Mouse (Mus musculus) MEL (cell line): ENCODE results near the gene Dnm1. TPM values are rescaled to one million over a fixed set of nuclear protein-coding genes. Genes with fewer than 3 reads are reported as not detected.

Experiments
- DNase-seq: peaks from one replicate; pipeline ENCODE4 v3.0.0; 2011; ENCODE audit warnings: low read depth, low spot score
- H3K27ac ChIP-seq: 2 replicates; pipeline ENCODE4 v1.5.1; 2012; ENCODE audit warnings: low read depth, mild to moderate bottlenecking, control low read depth, low read length, moderate library complexity; ENCODE audit not compliant: control insufficient read depth
- H3K27me3 ChIP-seq, 2 experiments: fragments of 150-350 bp in 1 of 2; sonication (generic) in 1 of 2; 2 replicates each; pipeline ENCODE4 v1.6.1; 2012; ENCODE audit warnings: low read length in 2 of 2, mild to moderate bottlenecking in 2 of 2, improper control_type of control experiment in 1 of 2, moderate library complexity in 1 of 2; ENCODE audit not compliant: insufficient read depth in 2 of 2, control insufficient read depth in 1 of 2
- H3K36me3 ChIP-seq, 2 experiments: 2 replicates each; pipeline ENCODE4 v1.6.1; 2012 to 2014; ENCODE audit warnings: low read length in 2 of 2, improper control_type of control experiment in 1 of 2, inconsistent platforms in 1 of 2, mild to moderate bottlenecking in 1 of 2; ENCODE audit not compliant: insufficient read depth in 2 of 2, control insufficient read depth in 1 of 2
- H3K4me1 ChIP-seq, 2 experiments: fragments of 150-350 bp in 1 of 2; sonication (generic) in 1 of 2; 2 replicates each; pipeline ENCODE4 v1.6.1; 2012; ENCODE audit warnings: low read length in 2 of 2, improper control_type of control experiment in 1 of 2, mild to moderate bottlenecking in 1 of 2; ENCODE audit not compliant: insufficient read depth in 2 of 2, control insufficient read depth in 1 of 2
- H3K4me3 ChIP-seq, 2 experiments: fragments of 150-350 bp in 1 of 2; sonication (generic) in 1 of 2; 2 replicates each; pipeline ENCODE4 v1.5.1; 2012; ENCODE audit warnings: low read depth in 2 of 2, low read length in 2 of 2, mild to moderate bottlenecking in 2 of 2, moderate library complexity in 2 of 2, control low read depth in 1 of 2, improper control_type of control experiment in 1 of 2; ENCODE audit not compliant: control insufficient read depth in 1 of 2, insufficient read depth in 1 of 2
- H3K79me2 ChIP-seq: 2 replicates; pipeline ENCODE4 v1.6.1; 2012; ENCODE audit warnings: mild to moderate bottlenecking, low read length, moderate library complexity; ENCODE audit not compliant: control insufficient read depth, poor library complexity, insufficient read depth
- H3K9ac ChIP-seq: 2 replicates; pipeline ENCODE4 v1.6.1; 2012; ENCODE audit warnings: low read depth, mild to moderate bottlenecking, control low read depth, low read length, moderate library complexity; ENCODE audit not compliant: control insufficient read depth, poor library complexity, severe bottlenecking
- H3K9me3 ChIP-seq: fragments of 150-350 bp; sonication (generic); replicated peaks from 2 replicates; pipeline ENCODE4 v1.6.1; 2012; ENCODE audit warnings: mild to moderate bottlenecking, low read length, improper control_type of control experiment, moderate library complexity; ENCODE audit not compliant: insufficient read depth
- BHLHE40 ChIP-seq: IDR thresholded peaks from 2 replicates; pipeline ENCODE4 v1.6.1; 2012; ENCODE audit warnings: low read depth, mild to moderate bottlenecking, inconsistent platforms, low read length, improper control_type of control experiment, borderline replicate concordance
- CHD1 ChIP-seq: IDR thresholded peaks from 2 replicates; pipeline ENCODE4 v1.6.1; 2012; ENCODE audit warnings: low read depth, mild to moderate bottlenecking, inconsistent platforms, low read length, improper control_type of control experiment
- CHD2 ChIP-seq: IDR thresholded peaks from 2 replicates; pipeline ENCODE4 v1.6.1; 2011; ENCODE audit warnings: low read length, improper control_type of control experiment
- CTCF ChIP-seq, 3 experiments: IDR thresholded peaks in 2 of 3; conservative IDR thresholded peaks in 1 of 3; 2 replicates each; pipeline ENCODE4 v1.5.1; 2011 to 2012; ENCODE audit warnings: low read length in 3 of 3, low read depth in 2 of 3, mild to moderate bottlenecking in 2 of 3, improper control_type of control experiment in 1 of 3, inconsistent platforms in 1 of 3, mixed read lengths in 1 of 3, moderate library complexity in 1 of 3; ENCODE audit not compliant: control insufficient read depth in 1 of 3, insufficient read depth in 1 of 3, poor library complexity in 1 of 3, severe bottlenecking in 1 of 3
- E2F4 ChIP-seq: IDR thresholded peaks from 2 replicates; pipeline ENCODE4 v1.6.1; 2011; ENCODE audit warnings: low read depth, low read length, improper control_type of control experiment, borderline replicate concordance
- ELF1 ChIP-seq: IDR thresholded peaks from 2 replicates; pipeline ENCODE4 v1.6.1; 2014; ENCODE audit warnings: low read depth, mild to moderate bottlenecking, inconsistent platforms, low read length, improper control_type of control experiment, moderate library complexity
- GABPA ChIP-seq: IDR thresholded peaks from 2 replicates; pipeline ENCODE4 v1.6.1; 2012; ENCODE audit warnings: low read depth, mild to moderate bottlenecking, inconsistent platforms, low read length, improper control_type of control experiment, moderate library complexity
- GATA1 ChIP-seq: IDR thresholded peaks from 2 replicates; pipeline ENCODE4 v1.6.1; 2011; ENCODE audit warnings: low read depth, low read length, improper control_type of control experiment
- MXI1 ChIP-seq: IDR thresholded peaks from 2 replicates; pipeline ENCODE4 v1.6.1; 2011; ENCODE audit warnings: mild to moderate bottlenecking, low read depth, low read length, improper control_type of control experiment
- MYB ChIP-seq: IDR thresholded peaks from 2 replicates; pipeline ENCODE4 v1.6.1; 2011; ENCODE audit warnings: mild to moderate bottlenecking, low read depth, low read length, improper control_type of control experiment
- MYC ChIP-seq: IDR thresholded peaks from 2 replicates; pipeline ENCODE4 v1.6.1; 2011; ENCODE audit warnings: low read depth, mild to moderate bottlenecking, low read length, improper control_type of control experiment, moderate library complexity
- NELFE ChIP-seq: IDR thresholded peaks from 2 replicates; pipeline ENCODE4 v1.6.1; 2011; ENCODE audit warnings: low read depth, low read length, improper control_type of control experiment
- NRF1 ChIP-seq: IDR thresholded peaks from 2 replicates; pipeline ENCODE4 v1.6.1; 2014; ENCODE audit warnings: low read depth, mild to moderate bottlenecking, inconsistent platforms, low read length, improper control_type of control experiment, moderate library complexity; ENCODE audit not compliant: poor library complexity, insufficient read depth, severe bottlenecking
- POLR2A ChIP-seq, 2 experiments: IDR thresholded peaks; 2 replicates each; pipeline ENCODE4 v1.6.1; 2011 to 2012; ENCODE audit warnings: low read length in 2 of 2, mild to moderate bottlenecking in 2 of 2, control low read depth in 1 of 2, improper control_type of control experiment in 1 of 2, low read depth in 1 of 2, moderate library complexity in 1 of 2; ENCODE audit not compliant: control insufficient read depth in 1 of 2, insufficient read depth in 1 of 2, poor library complexity in 1 of 2
- POLR2AphosphoS5 ChIP-seq: IDR thresholded peaks from 2 replicates; pipeline ENCODE4 v1.6.1; 2012; ENCODE audit warnings: low read depth, borderline replicate concordance, mild to moderate bottlenecking, inconsistent platforms, low read length, moderate library complexity, mixed read lengths
- SIN3A ChIP-seq: IDR thresholded peaks from 2 replicates; pipeline ENCODE4 v1.6.1; 2012; ENCODE audit warnings: low read length, improper control_type of control experiment, inconsistent platforms
- SMC3 ChIP-seq: IDR thresholded peaks from 2 replicates; pipeline ENCODE4 v1.6.1; 2011; ENCODE audit warnings: low read depth, low read length, improper control_type of control experiment
- UBTF ChIP-seq: IDR thresholded peaks from 2 replicates; pipeline ENCODE4 v1.6.1; 2012; ENCODE audit warnings: low read depth, mild to moderate bottlenecking, inconsistent platforms, low read length, improper control_type of control experiment, moderate library complexity, borderline replicate concordance; ENCODE audit not compliant: insufficient read depth
- ZC3H11A ChIP-seq: IDR thresholded peaks from 2 replicates; pipeline ENCODE4 v1.6.1; 2012; ENCODE audit warnings: low read depth, mild to moderate bottlenecking, inconsistent platforms, low read length, improper control_type of control experiment
- ZMIZ1 ChIP-seq: IDR thresholded peaks from 2 replicates; pipeline ENCODE4 v1.6.1; 2012; ENCODE audit warnings: low read depth, mild to moderate bottlenecking, inconsistent platforms, low read length, improper control_type of control experiment, moderate library complexity
- ZNF384 ChIP-seq: IDR thresholded peaks from 2 replicates; pipeline ENCODE4 v1.6.1; 2012; ENCODE audit warnings: low read depth, mild to moderate bottlenecking, inconsistent platforms, low read length, improper control_type of control experiment
- polyA plus RNA-seq, 2 experiments: library from polyadenylated mRNA; stranded (reverse) in 1 of 2; unstranded in 1 of 2; fragments of >175 nt in 1 of 2; fragments of >200 nt in 1 of 2; gene quantifications; 2 replicates each; pipeline versions ENCODE4 v1.2.1 to v1.2.4; 2012; ENCODE audit warnings: low replicate concordance in 2 of 2, low read depth in 1 of 2; ENCODE audit not compliant: insufficient read length in 2 of 2, insufficient read depth in 1 of 2, missing spikeins in 1 of 2
- total RNA-seq: library from RNA; depleted of rRNA; stranded (reverse); fragments of 300-350 nt; gene quantifications from 2 replicates; pipeline ENCODE4 v1.2.3, GENCODE M21; 2012

The Dnm1 gene
- total and polyA plus RNA-seq, 3 experiments: 0.42 to 5.0 TPM; not detected in 1

- TF ChIP-seq ZMIZ1 (peak; percentile 36; the same call in 1 of the 2 replicates), ZC3H11A (peak; percentile 36; the same call in 1 of the 2 replicates), SMC3 (peak; percentile 57), MXI1 (no peak), MYC (peak; percentile 33; the same call in 1 of the 2 replicates), POLR2A (IDR thresholded peaks at IDR 0.05; ENCODE audit: control insufficient read depth in 1 of 2, insufficient read depth in 1 of 2, low read depth in 1 of 2, low read length in 2 of 2, poor library complexity in 1 of 2) (no peak)
- TF ChIP-seq, all 39 proteins: peak for 15
Observed at GRCm38 (mm10) chr2:32394973-32395372, 41.8 kb upstream of the Dnm1 start (continued).

DNA sequence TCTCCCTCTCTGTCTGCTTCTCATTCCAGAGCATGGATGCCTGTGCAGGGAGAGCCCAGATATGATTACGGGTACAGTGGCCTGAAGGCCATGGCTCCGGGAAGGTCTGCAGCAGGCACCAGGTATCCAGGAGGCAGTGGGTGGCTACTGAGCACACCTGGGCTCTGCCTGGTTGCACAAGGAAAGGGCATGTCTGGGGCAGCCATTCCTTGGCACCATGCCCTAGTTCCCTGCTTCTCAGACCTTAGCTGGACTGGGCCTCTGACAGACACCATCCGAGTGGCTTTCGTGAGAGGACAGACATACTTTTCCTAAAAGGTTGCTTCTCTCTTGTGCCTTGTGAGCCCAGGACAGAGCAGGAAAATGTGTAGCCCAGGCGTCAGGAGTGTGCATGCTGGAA, 38.9 kb upstream of the Dnm1 start:
- Histone ChIP-seq H3K27ac (no peak overlapping the region), H3K9me3 (no peaks in the 10 kb centered on the region), H3K27me3 (peaks cover 2 to 3% of the 10 kb centered on the region in 2 experiments; a peak in 3 of 4 replicates), H3K4me1 (peaks cover 0 to 3% of the 10 kb centered on the region in 2 experiments; a peak in 1 of 4 replicates), H3K9ac (no peak overlapping the region), H3K4me3 (no peak overlapping the region), H3K79me2 (peaks cover 10% of the 10 kb centered on the region), H3K36me3 (no peaks in the 10 kb centered on the region)
- DNase-seq: no peak
- TF ChIP-seq POLR2AphosphoS5 (no peak), CHD1 (no peak), NELFE (no peak), SMC3 (no peak), CTCF (IDR thresholded peaks at IDR 0.05 in 2 of 3, conservative IDR thresholded peaks at IDR 0.05 in 1 of 3; ENCODE audit: control insufficient read depth in 1 of 3, insufficient read depth in 1 of 3, low read depth in 2 of 3, low read length in 3 of 3, poor library complexity in 1 of 3, severe bottlenecking in 1 of 3) (no peak), UBTF (no peak), MYB (no peak), ELF1 (no peak), MYC (no peak), GATA1 (no peak), SIN3A (no peak), BHLHE40 (no peak), E2F4 (no peak), GABPA (no peak), ZMIZ1 (no peak), CHD2 (no peak), ZNF384 (no peak), NRF1 (no peak)
